Mouse (Mus musculus) CH12.LX (cell line): ENCODE results near the gene Gm12216.

ENCODE experiments used
- CTCF ChIP-seq, 2 experiments: IDR thresholded peaks in 1 of 2; conservative IDR thresholded peaks in 1 of 2; 2 replicates each; pipeline ENCODE4 v1.5.1; 2011 to 2012; ENCODE audit warnings: low read depth in 2 of 2, low read length in 2 of 2, improper control_type of control experiment in 1 of 2, inconsistent platforms in 1 of 2, mild to moderate bottlenecking in 1 of 2, moderate library complexity in 1 of 2
- TCF12 ChIP-seq: IDR thresholded peaks from 2 replicates; pipeline ENCODE4 v1.6.1; 2014; ENCODE audit warnings: low read depth, mild to moderate bottlenecking, inconsistent platforms, low read length, improper control_type of control experiment

- TF ChIP-seq TCF12 (no peak), CTCF (conservative IDR thresholded peaks at IDR 0.05 in 1 of 2, IDR thresholded peaks at IDR 0.05 in 1 of 2; ENCODE audit: low read depth in 2 of 2, low read length in 2 of 2) (no peak)
Observed at GRCm38 (mm10) chr11:53761284-53761683, 97.8 kb downstream of the Gm12216 start.
